Mouse (Mus musculus): ENCODE data around the gene Crybg3. TPM values are rescaled to one million over a fixed set of nuclear protein-coding genes. Genes with fewer than 3 reads are reported as not detected.
"Not testable (repeated sequence)": the region's sequence is repeated elsewhere in the genome, so short reads cannot be mapped to it uniquely, and the experiment has no call there.

The Crybg3 gene
- polyA plus RNA-seq, 1 experiment from 2014 or later = 4.6 TPM

DNA sequence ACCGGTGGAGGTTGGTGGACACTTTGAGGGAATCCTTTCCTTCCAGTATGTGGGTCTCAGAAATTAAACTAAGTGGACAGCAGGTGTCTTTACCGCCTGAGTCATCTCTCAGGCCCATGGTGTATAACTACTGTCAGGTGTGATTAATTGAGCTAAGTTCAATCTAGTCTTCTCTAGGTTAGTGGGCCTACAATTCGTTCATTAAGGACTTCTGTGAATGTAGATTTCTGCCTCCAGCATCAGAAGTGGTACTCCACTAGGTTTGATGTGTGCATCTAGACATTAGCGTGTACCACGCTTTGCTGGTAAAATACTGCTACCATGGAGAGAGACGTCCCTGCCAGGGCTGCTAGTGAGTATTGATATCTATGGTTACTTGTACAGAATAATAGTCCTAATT is 128.2 kb downstream of the Crybg3 start:
- 47% methylated on average over 6 of the region's 6 CpGs for WGBS
- Histone ChIP-seq H3K4me3 (ENCODE audit: low read depth, low read length) (peak overlapping the region; percentile 73), H3K4me1 (replicated peaks; ENCODE audit: control insufficient read depth, insufficient read depth, low read length) (peaks cover 3% of the 10 kb centered on the region), H3K4me2 (peak overlapping the region; percentile 79), H3K9ac (ENCODE audit: low read depth, low read length) (peak overlapping the region; percentile 83), H3K27me3 (replicated peaks; ENCODE audit: control insufficient read depth, insufficient read depth, low read length) (no peaks in the 10 kb centered on the region), H3K36me3 (ENCODE audit: control insufficient read depth, insufficient read depth, low read length) (no peaks in the 10 kb centered on the region; the same call in 1 of the 2 replicates), H3K9me3 (ENCODE audit: control insufficient read depth, low read length) (no peaks in the 10 kb centered on the region), H3K27ac (ENCODE audit: low read depth, low read length) (no peak overlapping the region)
- no peak for ATAC-seq (replicated peaks; ENCODE audit: low FRiP score)
- DNase-seq (ENCODE audit: low spot score) = no peak

- Histone ChIP-seq H3K4me3 (ENCODE audit: low read depth, low read length) (peak within 1 kb of the TSS; percentile 73), H3K4me1 (replicated peaks; ENCODE audit: control insufficient read depth, insufficient read depth, low read length) (peaks cover 3% of the 10 kb centered on the region), H3K4me2 (peak within 1 kb of the TSS; percentile 79), H3K36me3 (ENCODE audit: control insufficient read depth, insufficient read depth, low read length) (no peaks in the 10 kb centered on the region; the same call in 1 of the 2 replicates), H3K27me3 (replicated peaks; ENCODE audit: control insufficient read depth, insufficient read depth, low read length) (no peaks in the 10 kb centered on the region), H3K9me3 (ENCODE audit: control insufficient read depth, low read length) (no peaks in the 10 kb centered on the region), H3K9ac (ENCODE audit: low read depth, low read length) (peak within 1 kb of the TSS; percentile 83), H3K27ac (ENCODE audit: low read depth, low read length) (peak within 1 kb of the TSS; percentile 74)
- under 1% methylated on average over 56 of the region's 56 CpGs for WGBS
- ATAC-seq (replicated peaks; ENCODE audit: low FRiP score) = peak; percentile 95
- peak; percentile 89 for DNase-seq (ENCODE audit: low spot score)
These were observed 129.0 kb downstream of the Crybg3 start, which contains the start of gene Riox2 for GRCm38 (mm10) chr16:59471637-59472278. Gene Riox2, plus strand, starts transcription at chr16:59471775.

DNA sequence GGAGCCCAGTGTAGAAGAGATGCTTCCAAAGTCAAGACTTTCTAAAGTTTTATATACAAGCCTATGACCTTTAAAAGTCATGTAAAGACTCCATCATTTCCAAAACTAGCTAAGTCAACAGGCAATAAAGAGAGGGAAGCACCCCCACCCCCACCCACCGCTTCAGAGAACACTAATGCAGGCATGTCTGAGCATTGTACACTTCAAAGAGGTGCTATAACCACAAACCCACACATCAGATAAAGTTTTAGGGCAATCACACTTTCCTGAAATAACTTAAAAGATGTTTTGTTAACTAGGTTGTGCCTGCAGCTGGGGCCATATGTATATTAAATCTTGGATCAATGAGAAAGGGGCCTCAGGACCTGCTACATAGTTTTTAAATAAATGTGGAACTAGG is 130.9 kb downstream of the Crybg3 start:
- H3K4me1 ChIP-seq (replicated peaks; ENCODE audit: control insufficient read depth, insufficient read depth, low read length) = peaks cover 3% of the 10 kb centered on the region
- ATAC-seq (replicated peaks; ENCODE audit: low FRiP score) (no peak), DNase-seq (ENCODE audit: low spot score) (no peak)
- no peaks in the 10 kb centered on the region for H3K36me3 ChIP-seq (ENCODE audit: control insufficient read depth, insufficient read depth, low read length)
- no peak overlapping the region for H3K4me3 ChIP-seq (ENCODE audit: low read depth, low read length)
- H3K4me2 ChIP-seq = no peak overlapping the region
- H3K9ac ChIP-seq (ENCODE audit: low read depth, low read length) = no peak overlapping the region
- no peaks in the 10 kb centered on the region for H3K27me3 ChIP-seq (replicated peaks; ENCODE audit: control insufficient read depth, insufficient read depth, low read length)
- no peak overlapping the region for H3K27ac ChIP-seq (ENCODE audit: low read depth, low read length)
- WGBS = 66% methylated on average over 1 of the region's 1 CpGs
- H3K9me3 ChIP-seq (ENCODE audit: control insufficient read depth, low read length) = no peaks in the 10 kb centered on the region

- H3K27me3 ChIP-seq (replicated peaks; ENCODE audit: control insufficient read depth, insufficient read depth, low read length) = no peaks in the 10 kb centered on the region
- WGBS = 92% methylated on average over 6 of the region's 6 CpGs
- no peak overlapping the region for H3K9ac ChIP-seq (ENCODE audit: low read depth, low read length)
- ATAC-seq (replicated peaks; ENCODE audit: low FRiP score) (no peak), DNase-seq (ENCODE audit: low spot score) (no peak)
- no peaks in the 10 kb centered on the region for H3K36me3 ChIP-seq (ENCODE audit: control insufficient read depth, insufficient read depth, low read length)
- no peak overlapping the region for H3K27ac ChIP-seq (ENCODE audit: low read depth, low read length)
- H3K4me2 ChIP-seq = no peak overlapping the region
- H3K4me1 ChIP-seq (replicated peaks; ENCODE audit: control insufficient read depth, insufficient read depth, low read length) = no peaks in the 10 kb centered on the region
- no peaks in the 10 kb centered on the region for H3K9me3 ChIP-seq (ENCODE audit: control insufficient read depth, low read length)
- no peak overlapping the region for H3K4me3 ChIP-seq (ENCODE audit: low read depth, low read length)
These were observed 136.8 kb downstream of the Crybg3 start for GRCm38 (mm10) chr16:59463973-59464372.

DNA sequence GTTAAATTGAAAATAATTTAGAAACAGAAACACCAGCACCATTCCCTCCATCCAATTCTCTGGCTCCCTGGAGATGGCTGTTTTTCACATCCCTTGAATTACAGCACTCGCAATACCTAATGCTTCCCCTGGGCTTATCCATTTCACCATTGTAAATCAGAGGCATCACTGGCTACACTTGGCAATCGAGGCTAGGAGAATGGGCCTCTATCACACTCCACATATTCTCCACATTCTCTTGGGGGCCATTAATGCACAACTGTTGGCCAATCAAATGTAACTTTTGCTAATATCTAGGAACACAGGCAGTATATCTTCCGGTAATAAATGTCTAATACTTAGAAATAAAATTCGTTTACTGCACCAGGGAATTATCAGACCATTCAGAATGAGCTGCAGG is 137.2 kb downstream of the Crybg3 start:
- Histone ChIP-seq H3K4me3 (ENCODE audit: low read depth, low read length) (no peak overlapping the region), H3K4me2 (no peak overlapping the region), H3K36me3 (ENCODE audit: control insufficient read depth, insufficient read depth, low read length) (no peaks in the 10 kb centered on the region), H3K4me1 (replicated peaks; ENCODE audit: control insufficient read depth, insufficient read depth, low read length) (no peaks in the 10 kb centered on the region), H3K27me3 (replicated peaks; ENCODE audit: control insufficient read depth, insufficient read depth, low read length) (no peaks in the 10 kb centered on the region), H3K9ac (ENCODE audit: low read depth, low read length) (no peak overlapping the region), H3K9me3 (ENCODE audit: control insufficient read depth, low read length) (no peaks in the 10 kb centered on the region), H3K27ac (ENCODE audit: low read depth, low read length) (no peak overlapping the region)
- no peak for ATAC-seq (replicated peaks; ENCODE audit: low FRiP score)
- DNase-seq (ENCODE audit: low spot score) = no peak
- 79% methylated on average over 4 of the region's 4 CpGs for WGBS

GRCm38 (mm10) chr16:59459259-59459861 is 141.4 kb downstream of the Crybg3 start:
- ATAC-seq (replicated peaks; ENCODE audit: low FRiP score) = peak; percentile 79
- not testable (repeated sequence) for H3K27me3 ChIP-seq (replicated peaks; ENCODE audit: control insufficient read depth, insufficient read depth, low read length); H3K4me1 ChIP-seq (replicated peaks; ENCODE audit: control insufficient read depth, insufficient read depth, low read length); H3K4me3 ChIP-seq (ENCODE audit: low read depth, low read length); H3K36me3 ChIP-seq (ENCODE audit: control insufficient read depth, insufficient read depth, low read length); H3K27ac ChIP-seq (ENCODE audit: low read depth, low read length); H3K9me3 ChIP-seq (ENCODE audit: control insufficient read depth, low read length); H3K9ac ChIP-seq (ENCODE audit: low read depth, low read length); DNase-seq (ENCODE audit: low spot score); H3K4me2 ChIP-seq
- WGBS = 64% methylated on average over 4 of the region's 5 CpGs

GRCm38 (mm10) chr16:59451813-59452212 is 149.0 kb downstream of the Crybg3 start:
- H3K27me3 ChIP-seq (replicated peaks; ENCODE audit: control insufficient read depth, insufficient read depth, low read length) = no peaks in the 10 kb centered on the region
- H3K4me1 ChIP-seq (replicated peaks; ENCODE audit: control insufficient read depth, insufficient read depth, low read length) = no peaks in the 10 kb centered on the region
- ATAC-seq (replicated peaks; ENCODE audit: low FRiP score) = no peak
- H3K4me3 ChIP-seq (ENCODE audit: low read depth, low read length) = no peak overlapping the region
- H3K9me3 ChIP-seq (ENCODE audit: control insufficient read depth, low read length) = no peaks in the 10 kb centered on the region
- no peaks in the 10 kb centered on the region for H3K36me3 ChIP-seq (ENCODE audit: control insufficient read depth, insufficient read depth, low read length)
- WGBS = 75% methylated on average over 5 of the region's 5 CpGs
- no peak overlapping the region for H3K4me2 ChIP-seq
- no peak overlapping the region for H3K9ac ChIP-seq (ENCODE audit: low read depth, low read length)
- DNase-seq (ENCODE audit: low spot score) = no peak
- no peak overlapping the region for H3K27ac ChIP-seq (ENCODE audit: low read depth, low read length)

DNA sequence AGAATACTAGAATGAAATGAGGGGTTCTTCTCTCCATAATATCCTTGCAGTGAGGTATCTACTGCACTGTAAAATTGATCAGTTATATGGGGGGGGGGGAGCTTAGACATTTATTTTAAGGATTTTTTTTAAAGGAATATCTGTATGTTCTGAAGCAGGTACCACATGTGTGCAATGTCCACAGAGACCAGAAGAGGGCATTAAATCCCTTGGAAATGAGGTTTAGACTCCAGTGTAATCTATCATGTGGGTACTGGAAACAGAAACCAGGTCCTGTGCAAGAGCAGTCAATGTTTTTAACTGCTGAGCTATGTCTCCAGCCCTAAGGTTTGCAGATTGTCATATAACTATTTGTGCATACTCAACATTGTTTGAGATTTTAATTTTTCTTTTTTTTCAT is 151.7 kb downstream of the Crybg3 start:
- no peaks in the 10 kb centered on the region for H3K36me3 ChIP-seq (ENCODE audit: control insufficient read depth, insufficient read depth, low read length)

GRCm38 (mm10) chr16:59448181-59448580 is 152.6 kb downstream of the Crybg3 start:
- Histone ChIP-seq H3K9me3 (ENCODE audit: control insufficient read depth, low read length) (no peaks in the 10 kb centered on the region), H3K27me3 (replicated peaks; ENCODE audit: control insufficient read depth, insufficient read depth, low read length) (no peaks in the 10 kb centered on the region), H3K9ac (ENCODE audit: low read depth, low read length) (no peak overlapping the region), H3K4me3 (ENCODE audit: low read depth, low read length) (no peak overlapping the region), H3K36me3 (ENCODE audit: control insufficient read depth, insufficient read depth, low read length) (no peaks in the 10 kb centered on the region), H3K4me1 (replicated peaks; ENCODE audit: control insufficient read depth, insufficient read depth, low read length) (no peaks in the 10 kb centered on the region), H3K27ac (ENCODE audit: low read depth, low read length) (no peak overlapping the region), H3K4me2 (no peak overlapping the region)
- DNase-seq (ENCODE audit: low spot score) = no peak
- no peak for ATAC-seq (replicated peaks; ENCODE audit: low FRiP score)
- 77% methylated on average over 1 of the region's 1 CpGs for WGBS

More for the DNA sequence above, 151.7 kb downstream of the Crybg3 start:
- DNase-seq (ENCODE audit: low spot score) = no peak
- ATAC-seq (replicated peaks; ENCODE audit: low FRiP score) = no peak
- H3K4me1 ChIP-seq (replicated peaks; ENCODE audit: control insufficient read depth, insufficient read depth, low read length) = no peaks in the 10 kb centered on the region
- H3K9me3 ChIP-seq (ENCODE audit: control insufficient read depth, low read length) = no peaks in the 10 kb centered on the region
- H3K4me3 ChIP-seq (ENCODE audit: low read depth, low read length) = no peak overlapping the region
- H3K27ac ChIP-seq (ENCODE audit: low read depth, low read length) = no peak overlapping the region
- no peaks in the 10 kb centered on the region for H3K27me3 ChIP-seq (replicated peaks; ENCODE audit: control insufficient read depth, insufficient read depth, low read length)
- no peak overlapping the region for H3K9ac ChIP-seq (ENCODE audit: low read depth, low read length)
- no peak overlapping the region for H3K4me2 ChIP-seq

Data from liver, embryonic 11.5 days (tissue).